Mouse (Mus musculus) embryonic fibroblast, embryonic 13.5 days (primary cell): ENCODE measurements around the gene Cdh3.

Source experiments
- CTCF ChIP-seq: IDR thresholded peaks from 2 replicates; pipeline ENCODE4 v1.5.1; 2011; ENCODE audit warnings: mild to moderate bottlenecking, control low read depth, low read length, moderate library complexity, borderline replicate concordance; ENCODE audit not compliant: insufficient read depth
- POLR2A ChIP-seq: IDR thresholded peaks from 2 replicates; pipeline ENCODE4 v1.6.1; 2011; ENCODE audit warnings: low read depth, mild to moderate bottlenecking, control low read depth, low read length, moderate library complexity

GRCm38 (mm10) chr8:106592458-106592857 lies 81.8 kb downstream of the Cdh3 start:
- TF ChIP-seq CTCF (no peak), POLR2A (no peak)
